Mouse (Mus musculus) heart, postnatal 25 days (tissue): ENCODE results near the gene Vbp1. TPM values are rescaled to one million over a fixed set of nuclear protein-coding genes. Genes with fewer than 3 reads are reported as not detected.

Source experiments
- DNase-seq: peaks from one replicate; pipeline ENCODE4 v3.0.0; 2022; ENCODE audit warnings: low spot score
- intact Hi-C: fragments of 180-260 bp; cut with DNase I; formaldehyde crosslinking; loops from one replicate; pipeline ENCODE4 v1.15.1; 2025
- total RNA-seq, 2 experiments: library from RNA; stranded (reverse); gene quantifications; 2 replicates each; pipeline ENCODE4 v1.2.3; 2021

Vbp1 gene
- 10 to 100 TPM; 41.2 to 50.5 TPM for total RNA-seq

- DNase-seq, result peak; percentile 78
- intact Hi-C loops, result loop anchor here (5.0 to 10.0 kb wide), 2 partner anchors 37 to 100 kb away; partner anchors contain the start of genes Brcc3, Cmc4 and Mtcp1
Measured at GRCm38 (mm10) chrX:75514179-75514972, at the start of gene Vbp1. Gene Vbp1 (plus strand): TSS chrX:75514299.

- intact Hi-C loops, result loop anchor here (5.0 kb wide), 1 partner anchor 37 kb away; the partner anchor contains the start of gene Vbp1
- peak; percentile 14 for DNase-seq
Measured at GRCm38 (mm10) chrX:75475182-75475644, 38.9 kb upstream of the Vbp1 start.

GRCm38 (mm10) chrX:75489886-75490285 lies 24.2 kb upstream of the Vbp1 start:
- DNase-seq, result no peak
- intact Hi-C loops, result no loop called here

- intact Hi-C loops, result loop anchor here (5.0 to 10.0 kb wide), 2 partner anchors 36 to 99 kb away; partner anchors contain the start of genes Brcc3, Cmc4 and Mtcp1
- DNase-seq, result no peak
Measured at GRCm38 (mm10) chrX:75513787-75514178, 316 bp upstream of the Vbp1 start.

DNA sequence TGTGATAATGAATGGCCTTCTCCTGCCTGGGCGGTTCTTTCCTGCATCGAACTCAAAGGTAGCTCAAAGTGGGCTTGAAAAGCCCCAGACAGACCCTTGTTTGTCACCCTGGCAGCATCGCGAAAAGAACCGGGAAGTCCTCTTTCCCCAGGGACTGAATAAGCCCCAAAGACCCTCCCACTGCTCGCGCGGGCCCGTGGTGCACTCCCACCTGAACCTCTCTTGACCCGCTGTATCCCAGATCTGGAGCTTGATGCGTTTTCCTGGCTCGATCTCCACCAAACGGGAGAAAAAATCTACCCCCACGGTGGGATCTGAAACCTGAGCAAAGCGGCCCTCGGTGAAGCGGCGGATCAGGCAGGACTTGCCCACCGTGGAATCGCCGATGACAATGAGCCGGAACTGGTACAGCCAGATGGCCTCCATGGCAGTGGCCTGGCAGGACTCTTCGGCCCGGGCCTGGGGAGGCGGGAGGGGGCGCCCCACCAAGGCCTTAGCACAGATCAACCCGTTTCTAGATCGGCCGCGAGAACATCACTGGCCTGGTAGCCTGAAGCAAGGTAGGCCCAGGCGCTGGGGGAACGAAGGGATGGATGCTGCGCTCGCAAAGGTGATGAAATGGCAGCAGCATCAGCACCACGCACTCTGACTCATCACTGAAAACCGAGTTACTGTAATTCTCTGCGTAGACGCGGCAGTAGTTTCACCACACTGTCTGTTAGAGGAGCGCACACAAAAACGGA lies 63.7 kb downstream of the Vbp1 start, which contains the start of gene Rab39b:
Gene Rab39b, minus strand, starts transcription at position 650 of the 743 bp plus-strand sequence.
- intact Hi-C loops, result no loop called here
- DNase-seq, result no peak

GRCm38 (mm10) chrX:75578539-75578938 lies 64.4 kb downstream of the Vbp1 start:
- intact Hi-C loops, result no loop called here
- DNase-seq, result no peak

Other genes with a start within 250 kb of the Vbp1 start
- 100 to 1,000 TPM; 155 to 167 TPM for gene Fundc2, start 131.9 kb upstream of the Vbp1 start, total RNA-seq
- gene F8, start 131.7 kb upstream of the Vbp1 start, total RNA-seq, result 1 to 10 TPM; 1.2 to 2.0 TPM
- gene Cmc4, start 97.7 kb upstream of the Vbp1 start, total RNA-seq, result 10 to 100 TPM; 11.1 TPM
- 1 to 10 TPM; 2.2 to 3.6 TPM for gene Mtcp1, start 97.7 kb upstream of the Vbp1 start, total RNA-seq
- gene Brcc3, start 97.7 kb upstream of the Vbp1 start, total RNA-seq, result 10 to 100 TPM; 22.9 to 29.2 TPM
- not detected for gene Rab39b, start 63.9 kb downstream of the Vbp1 start, total RNA-seq